Mouse (Mus musculus): ENCODE results near the gene Bcor. TPM values are rescaled to one million over a fixed set of nuclear protein-coding genes. Genes with fewer than 3 reads are reported as not detected.

The Bcor gene
- polyA plus RNA-seq, 1 experiment from 2014 or later = 8.1 TPM

DNA sequence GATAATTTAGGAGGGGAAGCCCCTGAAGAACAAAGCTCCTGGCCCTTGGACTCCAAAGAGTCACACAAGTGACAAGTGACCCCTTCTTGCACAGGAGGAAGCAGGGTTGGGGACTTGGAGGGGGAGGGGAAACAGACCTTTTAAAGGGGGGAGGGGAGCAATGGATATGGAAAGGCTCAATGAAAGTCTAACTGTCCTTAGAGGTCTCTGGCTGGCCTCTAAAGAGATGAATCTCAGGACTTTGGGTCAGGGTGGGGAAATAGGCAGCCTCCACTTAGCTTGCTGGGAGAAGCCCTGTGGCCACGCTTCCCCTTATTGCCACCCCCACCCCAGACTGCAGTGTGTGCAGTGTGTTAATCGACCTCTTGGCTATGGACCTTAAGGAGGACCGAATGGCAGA, 158.2 kb downstream of the Bcor start:
- Histone ChIP-seq H3K4me1 (ENCODE audit: control insufficient read depth, insufficient read depth, low read length) (peaks cover 23% of the 10 kb centered on the region), H3K27ac (ENCODE audit: low read length) (no peak overlapping the region), H3K4me3 (ENCODE audit: low read length) (no peak overlapping the region), H3K9ac (ENCODE audit: low read depth, low read length) (no peak overlapping the region), H3K9me3 (ENCODE audit: control insufficient read depth, low read length) (no peaks in the 10 kb centered on the region), H3K27me3 (replicated peaks; ENCODE audit: control insufficient read depth, insufficient read depth, low read length) (peaks cover 40% of the 10 kb centered on the region), H3K4me2 (ENCODE audit: low read depth, low read length) (no peak overlapping the region), H3K36me3 (ENCODE audit: control insufficient read depth, insufficient read depth, low read length) (no peaks in the 10 kb centered on the region)
- WGBS = 38% methylated on average over 3 of the region's 3 CpGs
- no peak for ATAC-seq

DNA sequence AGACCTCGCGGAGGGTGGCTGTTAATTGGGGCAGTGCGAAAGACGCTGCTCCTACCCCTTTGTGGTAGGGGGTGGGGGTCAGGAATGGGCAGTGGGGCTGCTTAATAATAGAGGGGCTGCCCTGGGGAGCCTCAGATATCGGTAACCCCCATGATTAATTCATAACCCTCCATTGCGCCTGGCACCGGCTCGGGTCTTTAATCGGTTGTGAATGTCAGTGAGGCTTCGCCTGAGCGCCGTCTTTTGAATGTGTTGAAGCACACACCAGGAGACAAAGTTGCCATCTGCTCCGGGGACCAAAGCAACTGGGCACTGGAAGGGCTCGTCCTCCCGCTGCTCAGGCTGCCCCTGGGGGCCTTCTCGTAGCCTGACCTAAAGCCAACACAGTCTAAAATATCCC, 158.8 kb downstream of the Bcor start:
- Histone ChIP-seq H3K36me3 (ENCODE audit: control insufficient read depth, insufficient read depth, low read length) (no peaks in the 10 kb centered on the region), H3K4me3 (ENCODE audit: low read length) (no peak overlapping the region), H3K9ac (ENCODE audit: low read depth, low read length) (no peak overlapping the region), H3K27me3 (replicated peaks; ENCODE audit: control insufficient read depth, insufficient read depth, low read length) (peaks cover 39% of the 10 kb centered on the region), H3K9me3 (ENCODE audit: control insufficient read depth, low read length) (no peaks in the 10 kb centered on the region), H3K27ac (ENCODE audit: low read length) (no peak overlapping the region), H3K4me2 (ENCODE audit: low read depth, low read length) (no peak overlapping the region), H3K4me1 (ENCODE audit: control insufficient read depth, insufficient read depth, low read length) (peaks cover 23% of the 10 kb centered on the region)
- 52% methylated on average over 16 of the region's 16 CpGs for WGBS
- no peak for ATAC-seq

DNA sequence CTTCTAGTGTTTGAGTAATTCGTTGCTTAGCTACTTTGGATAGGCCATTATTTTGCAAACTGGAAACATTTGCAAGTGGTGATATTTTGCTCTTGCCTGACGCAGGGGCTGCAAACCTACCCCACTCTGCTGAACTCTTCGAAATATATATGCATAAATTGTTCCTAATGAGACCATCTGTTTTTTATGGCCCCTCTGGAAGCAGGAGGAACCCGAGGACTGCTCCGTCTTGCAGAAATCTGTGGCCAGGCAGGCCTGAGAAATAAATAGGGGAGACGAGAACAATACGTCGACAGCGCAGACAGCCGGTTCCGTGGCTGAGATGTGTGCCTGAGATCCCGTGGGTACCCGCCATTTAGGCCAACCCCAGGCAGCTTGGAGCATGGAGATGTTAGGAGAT, 159.5 kb downstream of the Bcor start:
- Histone ChIP-seq H3K4me1 (ENCODE audit: control insufficient read depth, insufficient read depth, low read length) (peaks cover 23% of the 10 kb centered on the region), H3K4me2 (ENCODE audit: low read depth, low read length) (no peak overlapping the region), H3K36me3 (ENCODE audit: control insufficient read depth, insufficient read depth, low read length) (no peaks in the 10 kb centered on the region), H3K4me3 (ENCODE audit: low read length) (no peak overlapping the region), H3K9me3 (ENCODE audit: control insufficient read depth, low read length) (no peaks in the 10 kb centered on the region), H3K27ac (ENCODE audit: low read length) (no peak overlapping the region), H3K27me3 (replicated peaks; ENCODE audit: control insufficient read depth, insufficient read depth, low read length) (peaks cover 31% of the 10 kb centered on the region), H3K9ac (ENCODE audit: low read depth, low read length) (no peak overlapping the region)
- ATAC-seq = no peak
- WGBS = 49% methylated on average over 13 of the region's 13 CpGs

DNA sequence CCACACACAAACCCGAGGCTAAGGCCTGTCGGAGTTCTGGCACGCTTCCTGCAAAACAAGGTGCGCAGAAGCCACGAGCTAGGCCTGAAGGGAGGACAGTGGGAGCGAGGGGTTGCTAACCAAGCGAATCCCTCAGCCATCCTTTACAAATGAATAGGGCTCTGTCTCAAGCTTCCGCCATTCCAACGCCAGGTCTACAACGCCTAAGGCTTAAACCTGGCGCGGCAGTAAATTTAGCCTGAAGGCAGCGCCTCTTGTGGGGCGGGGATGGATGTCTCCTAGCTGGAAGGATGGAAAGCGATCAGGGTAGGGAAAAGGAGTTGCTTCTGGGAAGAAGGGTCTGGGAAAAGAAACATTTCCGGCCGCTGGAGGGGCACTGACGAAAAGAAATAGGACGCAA, 160.2 kb downstream of the Bcor start:
- Histone ChIP-seq H3K27ac (ENCODE audit: low read length) (no peak overlapping the region), H3K36me3 (ENCODE audit: control insufficient read depth, insufficient read depth, low read length) (no peaks in the 10 kb centered on the region), H3K27me3 (replicated peaks; ENCODE audit: control insufficient read depth, insufficient read depth, low read length) (peaks cover 29% of the 10 kb centered on the region), H3K9ac (ENCODE audit: low read depth, low read length) (no peak overlapping the region), H3K4me2 (ENCODE audit: low read depth, low read length) (no peak overlapping the region), H3K4me3 (ENCODE audit: low read length) (no peak overlapping the region), H3K9me3 (ENCODE audit: control insufficient read depth, low read length) (no peaks in the 10 kb centered on the region), H3K4me1 (ENCODE audit: control insufficient read depth, insufficient read depth, low read length) (peaks cover 18% of the 10 kb centered on the region)
- ATAC-seq = no peak
- WGBS = 36% methylated on average over 19 of the region's 19 CpGs

DNA sequence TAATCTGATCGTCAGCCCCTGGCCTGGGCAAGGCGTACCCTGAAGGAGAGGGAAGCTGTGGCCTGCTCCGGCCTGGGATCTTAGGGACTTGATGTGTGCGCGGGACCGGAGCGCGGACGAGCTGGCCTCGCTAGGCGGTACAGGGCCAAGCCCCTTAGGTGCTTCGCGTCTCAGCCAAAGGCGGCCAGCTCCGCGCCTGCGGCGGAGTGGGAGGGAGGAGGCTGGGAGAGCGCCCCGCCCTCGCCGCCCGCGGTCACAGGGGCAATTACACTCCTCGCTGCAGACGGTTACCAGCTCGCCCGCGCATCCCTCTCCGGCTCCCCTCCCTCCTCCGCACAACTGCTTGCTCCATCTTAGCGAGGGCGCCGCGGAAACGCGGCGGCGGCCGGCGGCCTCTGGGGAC, 161.2 kb downstream of the Bcor start:
- WGBS = 2% methylated on average over 30 of the region's 41 CpGs
- peak overlapping the region; percentile 65 for H3K4me2 ChIP-seq (ENCODE audit: low read depth, low read length)
- peak overlapping the region; percentile 44 for H3K4me3 ChIP-seq (ENCODE audit: low read length)
- H3K9me3 ChIP-seq (ENCODE audit: control insufficient read depth, low read length) = no peaks in the 10 kb centered on the region
- H3K27me3 ChIP-seq (replicated peaks; ENCODE audit: control insufficient read depth, insufficient read depth, low read length) = peaks cover 27% of the 10 kb centered on the region
- peaks cover 14% of the 10 kb centered on the region for H3K4me1 ChIP-seq (ENCODE audit: control insufficient read depth, insufficient read depth, low read length)
- peak; percentile 92 for ATAC-seq
- H3K9ac ChIP-seq (ENCODE audit: low read depth, low read length) = peak overlapping the region; percentile 62
- no peaks in the 10 kb centered on the region for H3K36me3 ChIP-seq (ENCODE audit: control insufficient read depth, insufficient read depth, low read length)
- no peak overlapping the region for H3K27ac ChIP-seq (ENCODE audit: low read length)

DNA sequence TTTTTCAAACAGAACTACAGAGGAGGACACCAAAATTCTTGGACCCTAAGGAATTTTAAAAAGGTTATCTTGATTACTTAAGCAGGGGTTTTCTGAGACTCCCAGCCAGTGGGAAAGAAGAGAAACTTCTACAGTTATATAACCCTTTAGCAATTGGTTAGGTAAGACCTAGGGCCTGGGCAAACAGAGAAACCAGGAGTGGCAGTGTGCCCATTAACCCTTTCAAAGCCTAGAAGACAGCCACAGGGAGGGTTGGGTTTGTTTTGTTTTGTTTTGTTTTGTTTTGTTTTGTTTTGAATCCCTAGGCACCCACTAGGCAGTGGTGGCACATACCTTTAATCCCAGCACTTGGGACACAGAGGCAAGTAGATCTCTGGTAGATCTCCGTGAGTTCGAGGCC, 163.3 kb downstream of the Bcor start:
- Histone ChIP-seq H3K27me3 (replicated peaks; ENCODE audit: control insufficient read depth, insufficient read depth, low read length) (peaks cover 24% of the 10 kb centered on the region), H3K36me3 (ENCODE audit: control insufficient read depth, insufficient read depth, low read length) (no peaks in the 10 kb centered on the region), H3K4me1 (ENCODE audit: control insufficient read depth, insufficient read depth, low read length) (peaks cover 8% of the 10 kb centered on the region; the same call in 1 of the 2 replicates), H3K4me2 (ENCODE audit: low read depth, low read length) (no peak overlapping the region), H3K4me3 (ENCODE audit: low read length) (no peak overlapping the region), H3K9me3 (ENCODE audit: control insufficient read depth, low read length) (no peaks in the 10 kb centered on the region), H3K27ac (ENCODE audit: low read length) (no peak overlapping the region), H3K9ac (ENCODE audit: low read depth, low read length) (no peak overlapping the region)
- ATAC-seq = no peak
- WGBS = 75% methylated on average over 2 of the region's 2 CpGs

DNA sequence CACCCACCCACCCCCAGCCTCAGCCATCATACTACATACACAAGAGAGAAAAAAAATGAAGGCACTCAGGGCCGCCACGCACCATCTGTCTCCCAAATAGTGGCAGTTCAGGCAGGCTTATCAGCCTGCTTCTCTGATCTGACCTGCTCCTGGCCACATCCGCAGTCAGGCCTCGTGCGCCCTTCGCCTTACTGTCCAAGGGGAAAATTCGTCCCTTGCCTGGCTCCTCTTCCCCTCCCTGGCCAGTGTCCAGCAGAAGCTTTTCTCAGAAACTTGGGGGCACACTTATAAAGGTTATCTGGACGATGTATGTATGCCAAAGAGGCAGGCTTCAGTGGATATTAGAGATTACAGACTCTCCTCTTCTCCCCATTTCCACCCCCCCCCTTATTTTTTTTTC, 163.7 kb downstream of the Bcor start:
- Histone ChIP-seq H3K4me1 (ENCODE audit: control insufficient read depth, insufficient read depth, low read length) (peaks cover 8% of the 10 kb centered on the region; the same call in 1 of the 2 replicates), H3K4me3 (ENCODE audit: low read length) (no peak overlapping the region), H3K27me3 (replicated peaks; ENCODE audit: control insufficient read depth, insufficient read depth, low read length) (peaks cover 20% of the 10 kb centered on the region), H3K36me3 (ENCODE audit: control insufficient read depth, insufficient read depth, low read length) (no peaks in the 10 kb centered on the region), H3K4me2 (ENCODE audit: low read depth, low read length) (no peak overlapping the region), H3K9me3 (ENCODE audit: control insufficient read depth, low read length) (no peaks in the 10 kb centered on the region), H3K27ac (ENCODE audit: low read length) (no peak overlapping the region), H3K9ac (ENCODE audit: low read depth, low read length) (no peak overlapping the region)
- no peak for ATAC-seq
- 71% methylated on average over 8 of the region's 8 CpGs for WGBS

DNA sequence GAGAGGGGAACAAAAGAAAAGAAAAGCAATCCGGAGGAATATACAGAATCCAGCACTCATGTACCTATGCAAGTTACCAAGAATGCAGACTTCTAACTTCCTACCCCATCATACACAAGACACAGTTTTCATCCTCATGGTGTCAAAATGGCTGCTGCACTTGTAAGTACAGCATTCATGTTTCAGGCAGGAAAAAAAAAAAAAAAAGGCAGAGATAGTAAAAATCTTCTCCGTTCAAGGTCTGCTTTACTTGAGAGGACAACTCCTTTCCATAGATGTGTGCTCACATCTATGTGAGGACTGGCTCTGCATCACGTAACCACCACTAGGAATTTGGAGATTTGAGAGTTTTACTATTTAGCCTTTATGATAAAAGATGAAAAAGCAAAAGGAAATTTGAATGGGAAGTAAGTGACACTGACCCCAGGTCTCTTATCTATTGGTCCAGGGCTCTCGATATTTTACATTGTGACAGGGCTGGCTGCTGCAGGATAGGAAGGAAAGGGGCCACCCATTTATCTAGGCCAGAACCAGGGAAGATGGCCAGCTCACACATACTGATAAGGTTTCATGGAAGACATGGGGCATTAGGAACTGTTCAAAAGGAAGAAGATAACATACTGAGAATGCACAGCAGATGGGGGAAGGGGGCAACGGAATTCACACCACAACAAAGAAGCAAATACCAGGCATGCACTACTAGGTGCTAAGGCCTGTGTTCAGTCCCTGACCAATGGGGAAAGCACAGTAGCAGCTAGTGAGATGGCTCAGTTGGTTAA, 166.3 kb downstream of the Bcor start:
- no peak for ATAC-seq
- Histone ChIP-seq H3K9ac (ENCODE audit: low read depth, low read length) (no peak overlapping the region), H3K4me2 (ENCODE audit: low read depth, low read length) (no peak overlapping the region), H3K4me3 (ENCODE audit: low read length) (no peak overlapping the region), H3K27ac (ENCODE audit: low read length) (no peak overlapping the region), H3K27me3 (replicated peaks; ENCODE audit: control insufficient read depth, insufficient read depth, low read length) (peaks cover 2% of the 10 kb centered on the region; the same call in 1 of the 2 replicates), H3K36me3 (ENCODE audit: control insufficient read depth, insufficient read depth, low read length) (no peaks in the 10 kb centered on the region), H3K4me1 (ENCODE audit: control insufficient read depth, insufficient read depth, low read length) (no peaks in the 10 kb centered on the region), H3K9me3 (ENCODE audit: control insufficient read depth, low read length) (no peaks in the 10 kb centered on the region)
- WGBS = 84% methylated on average over 5 of the region's 5 CpGs

DNA sequence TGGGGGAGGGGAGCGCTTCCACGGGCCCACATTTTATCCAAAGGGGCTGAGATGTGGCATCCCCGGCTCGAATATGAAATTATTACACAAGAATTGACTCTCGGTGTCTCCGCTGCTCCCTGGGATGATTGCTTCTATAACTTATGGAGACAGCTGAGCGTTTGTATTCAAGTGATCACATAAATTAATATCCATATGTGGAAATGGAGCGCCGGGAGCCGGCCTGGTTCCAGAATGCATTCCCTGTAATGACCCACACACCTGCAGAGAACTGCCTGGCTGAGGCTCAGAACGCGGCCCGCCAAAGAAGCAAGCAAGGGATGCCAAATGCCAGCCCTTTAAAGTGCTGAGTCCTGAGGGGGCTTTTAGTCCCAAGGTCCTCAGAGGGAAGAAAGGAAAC, 170.7 kb downstream of the Bcor start:
- no peaks in the 10 kb centered on the region for H3K9me3 ChIP-seq (ENCODE audit: control insufficient read depth, low read length)
- H3K9ac ChIP-seq (ENCODE audit: low read depth, low read length) = no peak overlapping the region
- H3K4me3 ChIP-seq (ENCODE audit: low read length) = no peak overlapping the region
- H3K27ac ChIP-seq (ENCODE audit: low read length) = no peak overlapping the region
- ATAC-seq = no peak
- H3K4me2 ChIP-seq (ENCODE audit: low read depth, low read length) = no peak overlapping the region
- WGBS = 79% methylated on average over 13 of the region's 13 CpGs
- H3K27me3 ChIP-seq (replicated peaks; ENCODE audit: control insufficient read depth, insufficient read depth, low read length) = no peaks in the 10 kb centered on the region
- H3K36me3 ChIP-seq (ENCODE audit: control insufficient read depth, insufficient read depth, low read length) = no peaks in the 10 kb centered on the region
- H3K4me1 ChIP-seq (ENCODE audit: control insufficient read depth, insufficient read depth, low read length) = no peaks in the 10 kb centered on the region

Measured in intestine, embryonic 16.5 days (tissue).